Mouse (Mus musculus) liver, adult 2 months (tissue): ENCODE measurements around the gene Mfsd12. TPM values are rescaled to one million over a fixed set of nuclear protein-coding genes. Genes with fewer than 3 reads are reported as not detected.

ENCODE experiments used
- DNase-seq: peaks from one replicate; pipeline ENCODE4 v3.0.0-alpha.2; 2011; ENCODE audit warnings: low read depth, low spot score; ENCODE audit errors: extremely low read depth
- H3K27ac ChIP-seq: fragments of 200-500 bp; replicated peaks from 2 replicates; pipeline ENCODE4 v1.5.1; 2012; ENCODE audit warnings: low read depth, mild to moderate bottlenecking, control low read depth, inconsistent platforms, low read length; ENCODE audit not compliant: insufficient read depth
- H3K27me3 ChIP-seq: fragments of 200-500 bp; 2 replicates; pipeline ENCODE4 v1.6.1; 2012; ENCODE audit warnings: mild to moderate bottlenecking, moderate library complexity, low read length, inconsistent platforms; ENCODE audit not compliant: control insufficient read depth, insufficient read depth
- H3K36me3 ChIP-seq: fragments of 200-500 bp; 2 replicates; pipeline ENCODE4 v1.6.1; 2012; ENCODE audit warnings: low read length, inconsistent platforms; ENCODE audit not compliant: control insufficient read depth, insufficient read depth
- H3K4me1 ChIP-seq: fragments of 200-500 bp; 2 replicates; pipeline ENCODE4 v1.6.1; 2011; ENCODE audit warnings: low read length; ENCODE audit not compliant: control insufficient read depth, insufficient read depth
- H3K4me3 ChIP-seq: fragments of 200-500 bp; 2 replicates; pipeline ENCODE4 v1.5.1; 2011; ENCODE audit warnings: low read depth, mild to moderate bottlenecking, control low read depth, low read length, moderate library complexity; ENCODE audit not compliant: insufficient read depth
- H3K79me2 ChIP-seq: fragments of 200-500 bp; 2 replicates; pipeline ENCODE4 v1.6.1; 2012; ENCODE audit warnings: inconsistent platforms, mild to moderate bottlenecking, low read length, moderate library complexity; ENCODE audit not compliant: control insufficient read depth, insufficient read depth
- H3K9ac ChIP-seq: fragments of 200-500 bp; 2 replicates; pipeline ENCODE4 v1.6.1; 2012; ENCODE audit warnings: low read depth, mild to moderate bottlenecking, control low read depth, inconsistent platforms, low read length
- CTCF ChIP-seq: fragments of 200-500 bp; IDR thresholded peaks from 2 replicates; pipeline ENCODE4 v1.5.1; 2011; ENCODE audit warnings: low read depth, low read length, control low read depth
- POLR2A ChIP-seq: fragments of 200-500 bp; IDR thresholded peaks from 2 replicates; pipeline ENCODE4 v1.6.1; 2011; ENCODE audit warnings: low read length, control low read depth; ENCODE audit not compliant: insufficient read depth; ENCODE audit errors: extremely low read depth
- WGBS: fragments of 180-500 bp; shearing (Covaris S2); methylation state at CpG from one replicate; pipeline ENCODE4 v1.1.7; 2018; 5-methylcytosine and 5-hydroxymethylcytosine counted together
- polyA plus RNA-seq: library from polyadenylated mRNA; depleted of rRNA; stranded (reverse); fragments of >200 nt; gene quantifications from 2 replicates; pipeline ENCODE4 v1.2.3, GENCODE M21; 2012
- total RNA-seq: library from RNA; depleted of rRNA; stranded (reverse); fragments of >200 nt; gene quantifications from 2 replicates; pipeline ENCODE4 v1.2.3, GENCODE M21; 2014

Gene Mfsd12
- total and polyA plus RNA-seq, 2 experiments: 5.3 to 12.8 TPM

DNA sequence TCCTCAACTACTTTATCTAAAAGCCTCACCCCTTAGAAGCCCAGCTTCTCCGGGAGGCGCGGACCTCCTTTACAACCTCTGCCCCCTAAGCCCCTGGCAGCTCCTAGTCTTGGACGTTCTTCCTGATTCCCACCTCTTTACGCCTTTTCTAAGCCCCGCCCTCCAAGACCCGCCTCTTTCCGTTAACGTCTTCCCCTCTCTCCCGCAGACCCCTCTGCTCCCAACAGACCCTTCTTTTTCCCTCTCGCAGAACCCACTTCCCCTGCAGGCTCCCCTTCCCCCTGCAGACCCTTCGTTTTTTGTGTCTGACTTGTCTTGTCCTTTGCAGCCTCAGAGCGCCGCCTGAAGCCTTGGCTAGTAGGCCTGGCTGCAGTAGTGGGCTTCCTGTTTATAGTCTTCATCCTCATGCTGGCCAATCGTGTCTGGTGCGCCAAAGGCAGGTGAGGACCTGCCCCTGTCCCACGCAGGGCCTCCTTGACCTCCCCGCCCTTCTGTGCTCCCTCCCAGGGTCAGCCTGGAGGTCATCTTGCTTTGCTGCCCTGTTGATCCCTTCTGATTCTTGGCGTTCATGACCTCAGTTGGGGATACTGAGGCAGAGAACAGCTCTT lies 36.3 kb downstream of the Mfsd12 start:
- no peak for DNase-seq
- Histone ChIP-seq H3K4me3 (no peak overlapping the region), H3K27me3 (no peaks in the 10 kb centered on the region), H3K79me2 (no peaks in the 10 kb centered on the region), H3K27ac (no peak overlapping the region), H3K36me3 (no peaks in the 10 kb centered on the region; the same call in 1 of the 2 replicates), H3K9ac (0 out of 2 replicates have a peak overlapping the region, but pooled peaks have one; percentile 7), H3K4me1 (peaks cover 6% of the 10 kb centered on the region)
- 18% methylated on average over 19 of the region's 19 CpGs for WGBS
- TF ChIP-seq CTCF (no peak), POLR2A (no peak)

DNA sequence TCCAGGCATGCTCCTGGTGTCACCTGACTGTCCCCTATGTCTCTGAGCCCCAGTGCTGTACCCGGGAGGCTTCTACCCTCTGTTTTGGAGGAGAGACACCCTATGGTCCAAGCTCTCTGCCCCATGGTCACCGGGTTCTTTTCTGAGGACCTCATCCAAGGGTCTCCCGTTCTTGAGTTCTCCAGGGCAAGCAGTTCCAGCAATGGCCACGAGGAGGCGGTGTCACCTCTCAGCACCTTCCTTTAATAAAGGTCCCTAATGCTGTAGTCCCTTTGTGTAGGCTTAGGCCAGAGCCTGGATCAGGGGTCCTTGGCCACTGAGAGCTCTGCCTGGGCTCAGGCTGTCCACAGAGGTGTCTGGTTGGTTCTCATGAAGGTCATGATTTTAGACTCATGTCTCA lies 37.8 kb downstream of the Mfsd12 start:
- 14% methylated on average over 5 of the region's 5 CpGs for WGBS
- TF ChIP-seq CTCF (peak; percentile 91), POLR2A (no peak)
- Histone ChIP-seq H3K4me1 (peaks cover 3% of the 10 kb centered on the region), H3K9ac (no peak overlapping the region), H3K36me3 (peaks cover 5% of the 10 kb centered on the region; the same call in 1 of the 2 replicates), H3K27ac (no peak overlapping the region), H3K4me3 (no peak overlapping the region), H3K27me3 (no peaks in the 10 kb centered on the region), H3K79me2 (no peaks in the 10 kb centered on the region)
- no peak for DNase-seq

DNA sequence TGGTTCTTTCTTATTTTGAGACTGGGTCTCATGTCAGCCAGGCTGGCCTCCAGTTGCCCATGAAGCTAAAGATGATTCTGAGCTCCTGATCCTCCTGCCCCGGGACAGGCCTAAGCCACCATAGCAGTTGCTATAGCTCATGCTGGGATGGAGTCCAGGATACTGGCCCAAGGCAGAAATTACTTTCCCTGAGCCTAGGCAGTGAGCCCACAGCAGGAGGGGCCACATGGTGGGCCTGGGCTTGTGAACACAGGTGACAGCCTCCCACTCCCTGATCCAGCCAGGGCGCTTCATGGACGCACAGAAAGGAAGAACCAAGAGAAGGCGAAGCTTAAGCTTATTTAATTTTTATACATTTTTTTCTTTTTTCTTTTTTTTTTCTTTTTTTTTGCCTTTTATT lies 38.6 kb downstream of the Mfsd12 start:
- Histone ChIP-seq H3K4me1 (peaks cover 3% of the 10 kb centered on the region), H3K4me3 (no peak overlapping the region), H3K27ac (no peak overlapping the region), H3K36me3 (peaks cover 10% of the 10 kb centered on the region; the same call in 1 of the 2 replicates), H3K27me3 (no peaks in the 10 kb centered on the region), H3K9ac (no peak overlapping the region), H3K79me2 (0 out of 2 replicates have a peak, but pooled peaks cover 3% of the 10 kb centered on the region)
- TF ChIP-seq POLR2A (no peak), CTCF (no peak)
- 93% methylated on average over 4 of the region's 4 CpGs for WGBS
- DNase-seq: no peak

DNA sequence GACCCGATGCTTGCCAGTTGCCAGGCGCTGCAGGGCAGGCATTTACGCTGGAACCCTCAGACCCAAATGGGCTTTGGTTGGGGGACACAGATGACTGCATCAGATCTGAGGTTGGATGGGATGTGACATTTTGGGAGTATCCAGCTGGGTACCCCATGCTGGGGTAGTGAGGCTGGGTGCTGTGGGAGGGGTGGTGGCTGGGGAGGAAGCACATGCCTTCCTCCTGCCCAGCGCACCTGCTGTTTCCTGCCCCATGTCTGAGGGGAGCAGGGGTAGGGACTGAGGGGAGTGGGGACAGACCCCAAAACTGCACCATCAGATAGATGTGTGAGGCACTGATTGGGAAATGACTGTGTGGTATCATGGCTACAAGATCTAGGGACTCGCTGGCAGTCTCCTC lies 39.5 kb downstream of the Mfsd12 start:
- Histone ChIP-seq H3K4me1 (peaks cover 3% of the 10 kb centered on the region), H3K36me3 (peaks cover 11% of the 10 kb centered on the region; the same call in 1 of the 2 replicates), H3K9ac (no peak overlapping the region), H3K27ac (no peak overlapping the region), H3K27me3 (no peaks in the 10 kb centered on the region), H3K79me2 (0 out of 2 replicates have a peak, but pooled peaks cover 3% of the 10 kb centered on the region), H3K4me3 (no peak overlapping the region)
- no peak for DNase-seq
- WGBS: 93% methylated on average over 5 of the region's 5 CpGs
- TF ChIP-seq CTCF: no peak
- no peak for TF ChIP-seq POLR2A

DNA sequence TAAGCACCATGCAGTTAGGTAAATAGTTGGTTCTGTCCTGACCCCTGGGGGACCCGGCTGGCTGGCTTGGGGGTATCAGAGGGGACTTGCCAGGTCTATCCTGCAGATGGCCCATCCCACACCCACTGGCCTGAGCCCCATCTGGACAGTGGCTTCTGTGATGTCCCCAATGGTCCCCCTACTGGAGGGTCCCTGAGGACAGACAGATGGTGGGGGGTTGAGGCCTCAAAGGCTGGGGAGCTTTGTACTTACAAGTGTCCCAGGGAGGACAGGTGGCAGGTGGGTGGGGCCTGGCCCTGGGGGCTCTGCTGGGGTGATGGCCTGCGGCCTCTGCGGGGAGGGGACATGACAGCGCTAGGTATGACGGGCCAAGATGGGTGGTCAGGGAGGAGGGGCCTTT lies 42.0 kb downstream of the Mfsd12 start:
- H3K4me1 ChIP-seq: peaks cover 3% of the 10 kb centered on the region; the same call in 1 of the 2 replicates
- no peak overlapping the region for H3K9ac ChIP-seq
- no peak overlapping the region for H3K27ac ChIP-seq
- H3K79me2 ChIP-seq: 0 out of 2 replicates have a peak, but pooled peaks cover 3% of the 10 kb centered on the region
- peaks cover 12% of the 10 kb centered on the region; the same call in 1 of the 2 replicates for H3K36me3 ChIP-seq
- DNase-seq: no peak
- 89% methylated on average over 5 of the region's 5 CpGs for WGBS
- TF ChIP-seq CTCF (no peak), POLR2A (no peak)
- H3K27me3 ChIP-seq: no peaks in the 10 kb centered on the region
- H3K4me3 ChIP-seq: no peak overlapping the region

DNA sequence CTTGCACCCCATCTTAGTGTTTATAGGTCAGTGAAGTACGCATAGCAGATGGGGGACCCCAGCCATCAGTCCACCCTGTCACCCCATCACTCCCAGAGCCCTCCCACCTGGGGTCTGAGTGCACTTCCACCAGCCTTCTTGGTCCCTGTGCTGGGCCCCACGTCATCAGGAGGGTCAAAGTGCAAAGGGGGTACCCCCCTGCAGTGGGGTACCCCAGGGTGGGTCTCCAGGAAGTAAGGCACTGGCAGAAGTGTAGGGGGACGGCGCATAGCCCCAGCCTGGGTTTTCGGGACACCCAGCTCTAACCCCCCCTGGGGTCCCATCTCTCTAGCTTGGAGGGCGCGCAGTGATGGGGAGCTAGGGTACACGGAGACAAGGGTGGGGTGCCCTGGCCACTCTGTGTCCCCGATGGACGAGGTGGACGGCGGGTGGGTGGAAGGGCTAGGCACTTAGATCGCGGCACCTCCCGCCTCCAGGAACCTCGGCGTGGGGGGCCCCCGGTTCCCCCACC lies 42.6 kb downstream of the Mfsd12 start:
- H3K36me3 ChIP-seq: peaks cover 15% of the 10 kb centered on the region; the same call in 1 of the 2 replicates
- TF ChIP-seq POLR2A (no peak), CTCF (no peak)
- WGBS: 92% methylated on average over 18 of the region's 18 CpGs
- no peak overlapping the region for H3K27ac ChIP-seq
- no peak overlapping the region for H3K4me3 ChIP-seq
- no peak for DNase-seq
- H3K79me2 ChIP-seq: 0 out of 2 replicates have a peak, but pooled peaks cover 3% of the 10 kb centered on the region
- peaks cover 3% of the 10 kb centered on the region; the same call in 1 of the 2 replicates for H3K4me1 ChIP-seq
- no peak overlapping the region for H3K9ac ChIP-seq
- no peaks in the 10 kb centered on the region for H3K27me3 ChIP-seq
